Mouse (Mus musculus) olfactory bulb, adult 2 months (tissue): Measurements from ENCODE around the gene Srrm2.

ENCODE experiments used
- CTCF ChIP-seq: fragments of 200-500 bp; IDR thresholded peaks from 2 replicates; pipeline ENCODE4 v1.5.1; 2012; ENCODE audit warnings: low read depth, mild to moderate bottlenecking, low read length, moderate library complexity; ENCODE audit not compliant: insufficient read depth
- POLR2A ChIP-seq: fragments of 200-500 bp; IDR thresholded peaks from 2 replicates; pipeline ENCODE4 v1.6.1; 2012; ENCODE audit warnings: mild to moderate bottlenecking, low read depth, low read length, moderate library complexity; ENCODE audit not compliant: insufficient read depth

DNA sequence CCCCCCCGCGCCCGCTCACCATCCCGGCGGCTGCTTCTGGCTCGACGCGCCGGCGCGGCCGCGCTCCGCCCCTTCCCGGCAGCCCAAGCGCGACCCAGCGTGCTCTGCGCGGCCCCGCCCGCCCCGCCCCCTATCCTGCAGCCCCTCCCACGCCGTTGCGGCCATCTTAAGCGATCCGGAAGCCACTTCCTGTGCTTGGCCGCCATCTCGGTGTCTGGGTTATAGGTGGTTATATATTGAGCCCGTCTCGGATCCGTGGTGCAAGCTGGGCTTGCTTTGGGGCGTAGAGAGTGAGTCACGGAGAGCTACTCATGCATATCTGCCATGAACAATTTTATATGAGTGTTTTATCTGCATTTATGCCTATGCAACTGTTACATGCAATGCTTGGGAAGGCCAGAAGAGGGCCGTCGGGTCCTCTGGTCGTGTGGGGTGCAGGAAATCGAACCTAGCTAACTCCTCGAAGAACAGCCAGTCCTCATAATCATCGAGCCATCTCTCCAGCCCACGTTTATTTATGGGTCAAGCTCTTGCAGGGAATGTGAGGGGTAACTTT is 38.8 kb downstream of the Srrm2 start, which contains the start of gene Elob:
- TF ChIP-seq POLR2A, result peak; percentile 31; the same call in 1 of the 2 replicates
- peak; percentile 73; the same call in 1 of the 2 replicates for TF ChIP-seq CTCF
